Mouse (Mus musculus) ES-E14 (cell line): ENCODE data around the gene Ptprn2.

Experiments
- CHD2 ChIP-seq: IDR thresholded peaks from 2 replicates; pipeline ENCODE4 v1.6.1; 2014; ENCODE audit warnings: mild to moderate bottlenecking, low read depth, low read length, inconsistent platforms
- HCFC1 ChIP-seq: IDR thresholded peaks from 2 replicates; pipeline ENCODE4 v1.6.1; 2012; ENCODE audit warnings: low read length, inconsistent platforms, borderline replicate concordance; ENCODE audit not compliant: insufficient read depth
- ZC3H11A ChIP-seq: IDR thresholded peaks from 2 replicates; pipeline ENCODE4 v1.6.1; 2012; ENCODE audit warnings: low read depth, mild to moderate bottlenecking, inconsistent platforms, low read length, borderline replicate concordance

DNA sequence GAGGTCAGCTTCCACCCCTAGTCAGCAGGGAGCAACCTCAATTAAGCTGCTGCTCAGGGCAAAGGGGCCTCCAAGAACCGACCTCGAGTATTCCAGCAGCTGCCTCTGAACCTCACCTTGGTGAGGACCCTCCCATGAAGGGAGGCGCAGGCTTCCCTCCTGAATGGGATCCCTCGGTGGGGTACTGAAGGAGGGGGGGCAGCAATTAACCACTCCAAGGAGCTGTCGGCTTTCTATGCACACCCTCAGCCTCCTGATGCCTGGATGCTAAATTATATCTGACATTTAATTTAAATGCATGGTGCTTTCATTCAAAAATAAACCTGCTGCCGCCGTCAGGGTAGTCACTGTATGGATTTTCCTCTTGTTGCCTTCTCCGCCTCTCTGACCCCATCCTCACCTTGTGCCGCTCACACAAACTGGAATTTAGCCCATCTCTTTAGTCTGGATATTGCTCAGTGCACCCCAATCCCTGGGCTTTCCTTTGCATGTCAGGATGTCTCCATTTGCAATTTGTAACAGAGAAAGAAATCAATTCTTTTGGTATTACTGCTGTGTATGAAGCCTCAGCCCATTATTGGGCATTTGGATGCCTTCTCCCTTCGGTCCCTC lies 629.8 kb downstream of the Ptprn2 start:
- TF ChIP-seq CHD2: no peak
- no peak for TF ChIP-seq ZC3H11A
- TF ChIP-seq HCFC1: no peak
